Mouse (Mus musculus) kidney, postnatal 4 days (tissue): ENCODE data around the gene Tenm2.
A peak's percentile ranks its signal among the peaks of the same experiment; 100 is the strongest.

Source experiments
- DNase-seq, 2 experiments: peaks; one replicate each; pipeline ENCODE4 v3.0.0; 2021; ENCODE audit warnings: mixed read lengths in 2 of 2

Gene Tenm2

DNA sequence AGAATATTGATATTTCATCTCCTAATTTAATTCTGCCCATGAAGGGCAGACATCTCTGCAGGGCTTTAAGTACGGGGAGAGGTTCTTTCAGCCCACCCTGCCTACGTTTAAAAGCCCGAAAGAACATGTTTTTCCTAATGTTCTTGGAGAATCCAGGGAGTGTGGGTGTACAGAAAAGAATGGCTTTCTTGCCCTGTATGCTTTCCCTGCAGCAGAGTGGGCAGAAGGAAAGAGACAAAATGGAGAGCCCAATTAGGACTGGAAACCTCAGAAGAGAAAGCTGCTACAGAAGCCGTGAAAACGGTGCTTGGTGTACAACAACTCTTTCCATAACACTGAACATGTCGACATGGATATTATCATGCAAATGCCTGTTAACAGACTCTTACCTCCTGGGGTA is 777.3 kb downstream of the Tenm2 start:
- DNase-seq: no peak

DNA sequence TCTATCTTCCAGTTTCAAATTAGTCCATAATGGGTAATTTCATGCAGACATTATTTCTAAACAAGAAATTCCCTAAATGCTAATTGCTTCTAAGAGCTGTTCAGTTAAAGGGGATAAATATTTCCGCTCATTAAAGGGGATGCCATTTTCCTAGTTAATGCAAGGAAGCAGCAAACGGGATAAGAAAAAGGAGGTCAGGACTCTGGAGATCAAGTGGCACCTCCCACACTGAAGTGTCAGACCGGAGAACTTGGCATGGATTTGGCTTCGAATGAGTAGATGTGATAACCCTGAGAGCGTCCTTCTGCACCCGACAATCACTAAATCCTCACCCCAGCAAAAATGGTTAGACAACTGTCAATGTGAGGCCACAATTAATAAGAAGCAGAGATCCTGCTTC is 781.7 kb downstream of the Tenm2 start:
- DNase-seq: no peak

GRCm38 (mm10) chr11:36452436-36452835 is 783.3 kb downstream of the Tenm2 start:
- no peak for DNase-seq

GRCm38 (mm10) chr11:36446351-36446750 is 789.4 kb downstream of the Tenm2 start:
- no peak for DNase-seq

GRCm38 (mm10) chr11:36443821-36444220 is 791.9 kb downstream of the Tenm2 start:
- no peak for DNase-seq

DNA sequence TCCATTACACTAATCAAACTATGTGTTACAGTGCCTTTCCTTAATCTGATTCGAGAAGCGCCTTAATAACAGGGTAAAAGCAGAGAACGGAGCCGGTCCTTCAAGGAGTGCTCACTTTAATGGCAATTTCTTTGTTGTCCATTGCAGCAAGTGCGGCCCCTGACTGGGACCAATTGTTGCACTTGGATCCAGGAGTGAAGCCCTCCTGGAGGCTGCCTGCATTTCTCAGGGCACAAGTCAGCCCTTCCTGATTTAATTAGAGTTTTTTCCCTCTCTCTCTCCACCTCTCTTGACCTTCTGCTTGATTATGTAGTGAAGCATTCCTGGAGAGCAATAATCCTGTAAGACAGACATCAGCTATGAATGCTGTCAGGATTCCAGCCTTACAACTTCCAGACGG is 794.0 kb downstream of the Tenm2 start:
- DNase-seq: no peak

DNA sequence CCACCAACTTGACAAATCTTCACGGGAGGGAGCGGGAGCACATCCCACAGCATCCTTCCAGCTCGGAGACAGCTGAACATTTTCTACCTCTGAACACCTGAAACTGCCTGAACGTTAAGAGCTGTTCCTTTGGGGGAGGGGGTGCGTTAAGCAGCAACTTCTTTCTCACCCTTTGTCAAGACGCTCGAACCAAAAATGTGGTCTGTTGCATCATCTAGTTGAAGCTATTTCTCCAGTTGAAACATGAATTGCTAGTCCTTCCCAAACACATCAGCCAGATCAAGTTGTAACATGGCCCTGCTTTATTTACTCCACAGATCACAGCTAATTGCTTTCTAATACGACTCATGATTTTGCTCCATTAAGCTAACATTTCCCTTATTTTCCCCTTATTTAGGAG is 799.5 kb downstream of the Tenm2 start:
- DNase-seq: no peak

GRCm38 (mm10) chr11:36428947-36429346 is 806.8 kb downstream of the Tenm2 start:
- DNase-seq: peak; percentile 17 to 37

GRCm38 (mm10) chr11:36424959-36425358 is 810.8 kb downstream of the Tenm2 start:
- no peak for DNase-seq

DNA sequence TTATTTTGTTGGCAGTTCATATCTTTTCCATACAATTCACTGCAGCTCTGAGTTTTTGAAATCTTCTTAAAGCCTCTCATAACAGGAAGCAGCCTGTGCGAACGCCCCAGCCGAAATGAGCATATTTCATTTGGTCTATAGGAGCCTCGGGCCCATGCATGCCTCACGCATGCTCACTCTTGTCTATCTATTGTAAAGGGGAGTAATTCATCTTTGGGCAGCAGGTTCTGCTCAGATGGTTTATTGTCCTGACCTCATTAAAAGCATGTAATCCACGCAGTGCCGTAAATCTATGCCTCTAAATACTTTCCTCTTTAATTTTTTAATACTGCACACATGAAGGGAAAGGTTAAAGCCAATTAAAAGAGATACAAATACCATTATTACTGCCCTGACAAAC is 815.7 kb downstream of the Tenm2 start:
- no peak for DNase-seq

- DNase-seq: no peak
Measured at GRCm38 (mm10) chr11:36415244-36415643, 820.5 kb downstream of the Tenm2 start.

GRCm38 (mm10) chr11:36410881-36411280 is 824.9 kb downstream of the Tenm2 start:
- DNase-seq: no peak

DNA sequence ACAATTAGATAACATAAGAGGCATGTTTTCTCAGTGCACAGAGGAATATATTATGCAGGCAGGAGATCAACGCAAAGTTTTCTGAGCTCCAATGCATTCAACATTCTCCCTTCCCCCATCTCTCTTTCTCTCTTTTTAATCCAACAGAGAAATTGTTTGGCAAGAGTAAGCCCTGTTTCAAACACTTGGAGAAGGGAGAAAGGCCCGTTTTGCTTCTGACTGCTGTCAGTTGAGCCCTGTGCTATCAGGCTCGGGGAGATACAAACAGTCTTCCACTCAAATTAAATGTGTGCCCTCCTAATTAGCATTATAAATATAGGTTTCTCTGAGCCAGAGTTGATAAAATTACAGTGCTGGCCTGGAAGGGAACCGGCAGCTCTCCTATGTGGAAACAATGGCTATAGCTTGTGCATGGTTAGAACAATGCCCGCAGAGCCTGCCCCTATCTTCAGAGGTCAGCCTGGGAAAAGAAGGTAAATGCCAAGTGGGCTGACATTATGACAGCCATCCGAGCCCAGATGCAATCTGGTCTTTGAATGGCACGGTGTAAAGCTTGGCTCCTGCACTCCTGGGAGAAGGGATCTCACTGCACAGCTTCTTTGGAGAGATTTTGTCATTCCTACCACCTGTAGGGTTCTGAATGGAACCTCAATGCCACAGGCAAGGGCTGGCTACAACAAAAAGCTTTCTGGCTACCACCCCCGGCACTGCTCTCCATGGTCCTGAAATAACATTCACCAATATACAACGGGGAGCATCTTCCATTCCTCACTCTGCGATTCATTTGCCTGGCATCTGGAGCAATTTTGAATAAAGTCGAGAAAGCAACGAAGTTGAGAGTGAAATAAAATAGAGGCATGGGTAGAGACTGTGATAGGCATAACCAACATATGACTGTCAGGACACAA is 839.7 kb downstream of the Tenm2 start:
- DNase-seq: peak; percentile 23 to 38

- no peak for DNase-seq
Measured at GRCm38 (mm10) chr11:36384696-36385095, 851.1 kb downstream of the Tenm2 start.

DNA sequence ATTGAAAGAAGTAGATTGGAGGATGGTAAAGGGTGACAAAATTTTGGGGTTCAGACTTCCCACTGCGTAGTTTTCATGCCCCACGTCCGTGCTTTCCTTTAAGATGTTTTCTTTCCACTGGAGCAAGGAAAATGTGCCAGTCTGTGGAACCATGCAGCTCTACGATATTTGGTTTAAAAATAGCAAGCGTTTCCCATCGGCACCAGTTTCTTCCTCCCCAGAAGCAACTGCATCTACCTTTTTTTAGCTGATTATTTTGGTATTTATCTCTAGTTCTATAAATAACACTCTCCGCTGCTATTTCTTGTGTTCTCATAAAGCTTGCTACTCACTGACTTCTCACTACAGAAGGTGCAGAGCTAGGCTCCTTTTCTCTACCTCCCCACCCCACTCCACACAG is 864.0 kb downstream of the Tenm2 start:
- no peak for DNase-seq

GRCm38 (mm10) chr11:36365067-36365466 is 870.7 kb downstream of the Tenm2 start:
- no peak for DNase-seq

GRCm38 (mm10) chr11:36364441-36364840 is 871.3 kb downstream of the Tenm2 start:
- peak in 1 of 2 experiments; percentile 5 for DNase-seq

- no peak for DNase-seq
Measured at GRCm38 (mm10) chr11:36362514-36362913, 873.2 kb downstream of the Tenm2 start.

GRCm38 (mm10) chr11:36353252-36353651 is 882.5 kb downstream of the Tenm2 start:
- no peak for DNase-seq

GRCm38 (mm10) chr11:36351752-36352151 is 884.0 kb downstream of the Tenm2 start:
- no peak for DNase-seq

DNA sequence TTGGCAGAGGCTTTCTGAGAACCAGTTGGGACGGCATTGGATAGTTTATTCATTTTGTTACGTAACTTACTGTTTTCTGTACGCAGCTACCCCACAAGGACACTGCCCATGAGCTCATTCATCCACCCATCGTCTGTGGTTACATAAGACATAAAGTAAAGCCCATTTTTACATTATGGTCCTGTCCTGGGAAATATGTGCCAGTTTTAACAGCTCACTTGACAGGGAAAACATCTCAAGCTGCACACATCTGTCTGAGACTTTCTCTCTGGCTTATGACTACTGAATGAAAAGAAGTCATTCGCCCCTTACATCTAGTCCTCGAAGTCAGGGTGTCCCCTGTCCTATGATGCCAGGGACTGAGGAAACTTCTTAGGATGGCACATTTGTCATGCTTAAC is 884.4 kb downstream of the Tenm2 start:
- DNase-seq: no peak

DNA sequence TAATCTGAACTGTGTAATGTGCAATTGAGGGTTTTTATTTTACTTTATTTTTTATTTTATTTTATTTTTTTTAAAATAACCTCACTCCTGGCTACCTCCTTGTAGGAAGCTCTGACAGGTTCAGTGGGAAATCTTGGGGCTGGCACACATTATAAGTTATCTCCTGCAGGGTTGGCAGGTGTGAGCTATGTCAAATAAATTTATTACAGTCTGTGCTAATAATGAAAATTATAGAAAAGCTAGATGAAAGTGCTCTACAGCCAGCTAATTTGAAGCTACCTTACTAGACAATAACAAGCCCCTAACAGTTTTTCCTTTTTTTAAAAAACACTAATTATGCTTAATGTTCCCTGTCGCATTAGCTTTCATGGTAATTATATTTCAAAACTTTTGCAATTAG is 885.5 kb downstream of the Tenm2 start:
- DNase-seq: no peak

DNA sequence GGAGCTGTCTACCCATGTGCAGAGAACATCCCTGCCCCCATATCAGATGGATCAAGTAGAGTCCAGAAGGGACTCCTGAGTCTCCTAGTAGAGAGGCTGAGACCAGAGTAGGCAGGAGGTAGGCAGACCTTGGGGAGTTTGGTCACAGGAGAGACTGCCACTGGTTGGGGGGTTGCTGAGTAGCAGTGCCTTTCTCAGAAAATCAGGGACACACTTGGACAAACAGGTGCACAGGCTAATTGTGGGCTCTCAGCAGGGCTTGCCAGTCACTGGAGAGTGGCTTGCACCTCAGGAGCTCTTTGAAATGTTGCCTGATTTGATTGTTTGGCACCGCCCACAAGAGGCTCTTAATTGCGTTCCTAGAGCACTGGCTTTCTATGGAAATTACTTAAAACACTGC is 885.9 kb downstream of the Tenm2 start:
- no peak for DNase-seq

- DNase-seq: no peak
Measured at GRCm38 (mm10) chr11:36341799-36342198, 894.0 kb downstream of the Tenm2 start.

- DNase-seq: no peak
Measured at GRCm38 (mm10) chr11:36338424-36338823, 897.3 kb downstream of the Tenm2 start.
